Mouse (Mus musculus) MEL (cell line): Measurements from ENCODE around the gene Cpsf4l. TPM values are rescaled to one million over a fixed set of nuclear protein-coding genes. Genes with fewer than 3 reads are reported as not detected.
A peak's percentile ranks its signal among the peaks of the same experiment; 100 is the strongest.

Source experiments
- DNase-seq: peaks from one replicate; pipeline ENCODE4 v3.0.0; 2011; ENCODE audit warnings: low read depth, low spot score
- H3K27ac ChIP-seq: 2 replicates; pipeline ENCODE4 v1.5.1; 2012; ENCODE audit warnings: low read depth, mild to moderate bottlenecking, control low read depth, low read length, moderate library complexity; ENCODE audit not compliant: control insufficient read depth
- H3K27me3 ChIP-seq, 2 experiments: fragments of 150-350 bp in 1 of 2; sonication (generic) in 1 of 2; 2 replicates each; pipeline ENCODE4 v1.6.1; 2012; ENCODE audit warnings: low read length in 2 of 2, mild to moderate bottlenecking in 2 of 2, improper control_type of control experiment in 1 of 2, moderate library complexity in 1 of 2; ENCODE audit not compliant: insufficient read depth in 2 of 2, control insufficient read depth in 1 of 2
- H3K36me3 ChIP-seq, 2 experiments: 2 replicates each; pipeline ENCODE4 v1.6.1; 2012 to 2014; ENCODE audit warnings: low read length in 2 of 2, improper control_type of control experiment in 1 of 2, inconsistent platforms in 1 of 2, mild to moderate bottlenecking in 1 of 2; ENCODE audit not compliant: insufficient read depth in 2 of 2, control insufficient read depth in 1 of 2
- H3K4me1 ChIP-seq, 2 experiments: fragments of 150-350 bp in 1 of 2; sonication (generic) in 1 of 2; 2 replicates each; pipeline ENCODE4 v1.6.1; 2012; ENCODE audit warnings: low read length in 2 of 2, improper control_type of control experiment in 1 of 2, mild to moderate bottlenecking in 1 of 2; ENCODE audit not compliant: insufficient read depth in 2 of 2, control insufficient read depth in 1 of 2
- H3K4me3 ChIP-seq, 2 experiments: fragments of 150-350 bp in 1 of 2; sonication (generic) in 1 of 2; 2 replicates each; pipeline ENCODE4 v1.5.1; 2012; ENCODE audit warnings: low read depth in 2 of 2, low read length in 2 of 2, mild to moderate bottlenecking in 2 of 2, moderate library complexity in 2 of 2, control low read depth in 1 of 2, improper control_type of control experiment in 1 of 2; ENCODE audit not compliant: control insufficient read depth in 1 of 2, insufficient read depth in 1 of 2
- H3K79me2 ChIP-seq: 2 replicates; pipeline ENCODE4 v1.6.1; 2012; ENCODE audit warnings: mild to moderate bottlenecking, low read length, moderate library complexity; ENCODE audit not compliant: control insufficient read depth, poor library complexity, insufficient read depth
- H3K9ac ChIP-seq: 2 replicates; pipeline ENCODE4 v1.6.1; 2012; ENCODE audit warnings: low read depth, mild to moderate bottlenecking, control low read depth, low read length, moderate library complexity; ENCODE audit not compliant: control insufficient read depth, poor library complexity, severe bottlenecking
- H3K9me3 ChIP-seq: fragments of 150-350 bp; sonication (generic); replicated peaks from 2 replicates; pipeline ENCODE4 v1.6.1; 2012; ENCODE audit warnings: mild to moderate bottlenecking, low read length, improper control_type of control experiment, moderate library complexity; ENCODE audit not compliant: insufficient read depth
- BHLHE40 ChIP-seq: IDR thresholded peaks from 2 replicates; pipeline ENCODE4 v1.6.1; 2012; ENCODE audit warnings: low read depth, mild to moderate bottlenecking, inconsistent platforms, low read length, improper control_type of control experiment, borderline replicate concordance
- CHD1 ChIP-seq: IDR thresholded peaks from 2 replicates; pipeline ENCODE4 v1.6.1; 2012; ENCODE audit warnings: low read depth, mild to moderate bottlenecking, inconsistent platforms, low read length, improper control_type of control experiment
- CHD2 ChIP-seq: IDR thresholded peaks from 2 replicates; pipeline ENCODE4 v1.6.1; 2011; ENCODE audit warnings: low read length, improper control_type of control experiment
- CTCF ChIP-seq, 3 experiments: IDR thresholded peaks in 2 of 3; conservative IDR thresholded peaks in 1 of 3; 2 replicates each; pipeline ENCODE4 v1.5.1; 2011 to 2012; ENCODE audit warnings: low read length in 3 of 3, low read depth in 2 of 3, mild to moderate bottlenecking in 2 of 3, improper control_type of control experiment in 1 of 3, inconsistent platforms in 1 of 3, mixed read lengths in 1 of 3, moderate library complexity in 1 of 3; ENCODE audit not compliant: control insufficient read depth in 1 of 3, insufficient read depth in 1 of 3, poor library complexity in 1 of 3, severe bottlenecking in 1 of 3
- EP300 ChIP-seq, 2 experiments: IDR thresholded peaks; 2 replicates each; pipeline ENCODE4 v1.6.1; 2011; ENCODE audit warnings: improper control_type of control experiment in 2 of 2, low read length in 2 of 2, low read depth in 1 of 2, mild to moderate bottlenecking in 1 of 2
- ETS1 ChIP-seq: IDR thresholded peaks from 2 replicates; pipeline ENCODE4 v1.6.1; 2012; ENCODE audit warnings: low read depth, mild to moderate bottlenecking, inconsistent platforms, low read length, improper control_type of control experiment, moderate library complexity
- GABPA ChIP-seq: IDR thresholded peaks from 2 replicates; pipeline ENCODE4 v1.6.1; 2012; ENCODE audit warnings: low read depth, mild to moderate bottlenecking, inconsistent platforms, low read length, improper control_type of control experiment, moderate library complexity
- GATA1 ChIP-seq: IDR thresholded peaks from 2 replicates; pipeline ENCODE4 v1.6.1; 2011; ENCODE audit warnings: low read depth, low read length, improper control_type of control experiment
- HCFC1 ChIP-seq: IDR thresholded peaks from 2 replicates; pipeline ENCODE4 v1.6.1; 2012; ENCODE audit warnings: low read depth, mild to moderate bottlenecking, inconsistent platforms, low read length, improper control_type of control experiment, moderate library complexity
- JUND ChIP-seq: IDR thresholded peaks from 2 replicates; pipeline ENCODE4 v1.6.1; 2011; ENCODE audit warnings: low read depth, mild to moderate bottlenecking, improper control_type of control experiment, low read length
- MAFK ChIP-seq: IDR thresholded peaks from 2 replicates; pipeline ENCODE4 v1.6.1; 2011; ENCODE audit warnings: low read depth, mild to moderate bottlenecking, low read length, improper control_type of control experiment, borderline replicate concordance
- MAZ ChIP-seq: IDR thresholded peaks from 2 replicates; pipeline ENCODE4 v1.6.1; 2012; ENCODE audit warnings: low read depth, mild to moderate bottlenecking, inconsistent platforms, low read length, improper control_type of control experiment
- MEF2A ChIP-seq: IDR thresholded peaks from 2 replicates; pipeline ENCODE4 v1.6.1; 2014; ENCODE audit warnings: low read depth, mild to moderate bottlenecking, inconsistent platforms, low read length, improper control_type of control experiment; ENCODE audit not compliant: poor library complexity, insufficient replicate concordance, severe bottlenecking; ENCODE audit errors: extremely low read depth
- RCOR1 ChIP-seq: IDR thresholded peaks from 2 replicates; pipeline ENCODE4 v1.6.1; 2012; ENCODE audit warnings: low read depth, mild to moderate bottlenecking, inconsistent platforms, low read length, improper control_type of control experiment
- SIN3A ChIP-seq: IDR thresholded peaks from 2 replicates; pipeline ENCODE4 v1.6.1; 2012; ENCODE audit warnings: low read length, improper control_type of control experiment, inconsistent platforms
- SMC3 ChIP-seq: IDR thresholded peaks from 2 replicates; pipeline ENCODE4 v1.6.1; 2011; ENCODE audit warnings: low read depth, low read length, improper control_type of control experiment
- TAL1 ChIP-seq: IDR thresholded peaks from 2 replicates; pipeline ENCODE4 v1.6.1; 2012; ENCODE audit warnings: mild to moderate bottlenecking, inconsistent platforms, low read length, moderate library complexity, mixed read lengths
- TBP ChIP-seq: IDR thresholded peaks from 2 replicates; pipeline ENCODE4 v1.8.0; 2011; ENCODE audit warnings: low read depth, low read length, improper control_type of control experiment
- TCF12 ChIP-seq: IDR thresholded peaks from 2 replicates; pipeline ENCODE4 v1.6.1; 2014; ENCODE audit warnings: low read depth, mild to moderate bottlenecking, inconsistent platforms, low read length, improper control_type of control experiment, moderate library complexity
- USF2 ChIP-seq, 2 experiments: IDR thresholded peaks; 2 replicates each; pipeline ENCODE4 v1.6.1; 2011 to 2012; ENCODE audit warnings: improper control_type of control experiment in 2 of 2, low read length in 2 of 2, borderline replicate concordance in 1 of 2, inconsistent platforms in 1 of 2, low read depth in 1 of 2, mild to moderate bottlenecking in 1 of 2; ENCODE audit not compliant: insufficient read depth in 1 of 2
- ZNF384 ChIP-seq: IDR thresholded peaks from 2 replicates; pipeline ENCODE4 v1.6.1; 2012; ENCODE audit warnings: low read depth, mild to moderate bottlenecking, inconsistent platforms, low read length, improper control_type of control experiment
- polyA plus RNA-seq, 2 experiments: library from polyadenylated mRNA; stranded (reverse) in 1 of 2; unstranded in 1 of 2; fragments of >175 nt in 1 of 2; fragments of >200 nt in 1 of 2; gene quantifications; 2 replicates each; pipeline versions ENCODE4 v1.2.1 to v1.2.4; 2012; ENCODE audit warnings: low replicate concordance in 2 of 2, low read depth in 1 of 2; ENCODE audit not compliant: insufficient read length in 2 of 2, insufficient read depth in 1 of 2, missing spikeins in 1 of 2
- total RNA-seq: library from RNA; depleted of rRNA; stranded (reverse); fragments of 300-350 nt; gene quantifications from 2 replicates; pipeline ENCODE4 v1.2.3, GENCODE M21; 2012

The Cpsf4l gene
- total and polyA plus RNA-seq, 3 experiments: 0.70 TPM; not detected in 2

- H3K27ac ChIP-seq: peak overlapping the region; percentile 38
- no peaks in the 10 kb centered on the region for H3K27me3 ChIP-seq
- no peaks in the 10 kb centered on the region for H3K9me3 ChIP-seq
- H3K9ac ChIP-seq: no peak overlapping the region
- H3K4me3 ChIP-seq: 0 out of 4 replicates have a peak overlapping the region, but pooled peaks of 1 of the 2 experiments have one; percentile 6
- peak; percentile 79 for DNase-seq
- H3K4me1 ChIP-seq: peaks cover 21 to 23% of the 10 kb centered on the region in 2 experiments
- TF ChIP-seq TCF12 (peak; percentile 84), GABPA (peak; percentile 77; the same call in 1 of the 2 replicates), BHLHE40 (0 out of 2 replicates have a peak, but pooled peaks have one; percentile 23), MEF2A (no peak), JUND (0 out of 2 replicates have a peak, but pooled peaks have one; percentile 20), MAZ (no peak), ZNF384 (no peak), TAL1 (peak; percentile 95), CHD2 (no peak), TBP (0 out of 2 replicates have a peak, but pooled peaks have one; percentile 15), CHD1 (no peak), SMC3 (no peak), CTCF (IDR thresholded peaks at IDR 0.05 in 2 of 3, conservative IDR thresholded peaks at IDR 0.05 in 1 of 3; ENCODE audit: control insufficient read depth in 1 of 3, insufficient read depth in 1 of 3, low read depth in 2 of 3, low read length in 3 of 3, poor library complexity in 1 of 3, severe bottlenecking in 1 of 3) (no peak), ETS1 (peak; percentile 97), SIN3A (peak; percentile 78), HCFC1 (peak; percentile 32; the same call in 1 of the 2 replicates), RCOR1 (peak; percentile 19; the same call in 1 of the 2 replicates), EP300 (IDR thresholded peaks at IDR 0.05; ENCODE audit: low read depth in 1 of 2, low read length in 2 of 2) (peak; percentile 80 to 82), USF2 (IDR thresholded peaks at IDR 0.05; ENCODE audit: borderline replicate concordance in 1 of 2, insufficient read depth in 1 of 2, low read depth in 1 of 2, low read length in 2 of 2) (no peak), GATA1 (peak; percentile 95), MAFK (peak; percentile 66; the same call in 1 of the 2 replicates)
- peaks cover 11 to 34% of the 10 kb centered on the region in 2 experiments for H3K36me3 ChIP-seq
- H3K79me2 ChIP-seq: peaks cover 82% of the 10 kb centered on the region
These were observed 28.9 kb downstream of the Cpsf4l start for GRCm38 (mm10) chr11:113680954-113681353.

GRCm38 (mm10) chr11:113678373-113678772 lies 31.4 kb downstream of the Cpsf4l start:
- TF ChIP-seq CHD2 (no peak), TAL1 (no peak)
- TF ChIP-seq, all 39 proteins: peak for 0
- no peak overlapping the region for H3K9ac ChIP-seq
- no peak overlapping the region for H3K27ac ChIP-seq
- no peak for DNase-seq
- H3K9me3 ChIP-seq: no peaks in the 10 kb centered on the region
- peaks cover 14 to 19% of the 10 kb centered on the region in 2 experiments for H3K4me1 ChIP-seq
- no peak overlapping the region for H3K4me3 ChIP-seq
- no peaks in the 10 kb centered on the region for H3K27me3 ChIP-seq
- peaks cover 63% of the 10 kb centered on the region for H3K79me2 ChIP-seq
- peaks cover 28 to 32% of the 10 kb centered on the region in 2 experiments for H3K36me3 ChIP-seq
